Mouse (Mus musculus) CD4-positive, CD25-positive, alpha-beta regulatory T cell, adult 2 months (primary cell): ENCODE measurements around the gene Neurl1a.
A peak's percentile ranks its signal among the peaks of the same experiment; 100 is the strongest.

Experiments
- DNase-seq: peaks from one replicate; pipeline ENCODE4 v3.0.0-alpha.2; 2012; ENCODE audit warnings: low read depth, low spot score

The Neurl1a gene

DNA sequence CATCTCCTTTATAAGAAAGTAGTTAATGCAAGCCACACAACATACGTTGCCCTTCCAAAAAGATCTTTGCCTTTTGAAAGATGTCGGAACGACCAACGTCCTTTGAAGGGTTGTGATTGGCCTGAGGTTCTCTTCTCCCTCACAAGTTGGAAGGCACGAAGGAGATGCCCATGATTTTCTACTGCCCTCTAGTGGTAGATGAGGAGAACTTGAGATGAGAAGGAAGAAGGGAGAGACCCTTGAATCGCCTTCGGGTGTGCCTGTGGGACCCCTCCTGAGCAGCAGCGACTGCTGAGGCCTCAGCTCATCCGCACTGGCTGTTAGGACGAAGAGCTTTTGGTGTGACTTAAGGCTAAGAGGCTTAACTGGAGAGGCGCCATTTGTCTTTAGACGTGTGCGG lies 10.4 kb upstream of the Neurl1a start:
- DNase-seq = peak; percentile 73

DNA sequence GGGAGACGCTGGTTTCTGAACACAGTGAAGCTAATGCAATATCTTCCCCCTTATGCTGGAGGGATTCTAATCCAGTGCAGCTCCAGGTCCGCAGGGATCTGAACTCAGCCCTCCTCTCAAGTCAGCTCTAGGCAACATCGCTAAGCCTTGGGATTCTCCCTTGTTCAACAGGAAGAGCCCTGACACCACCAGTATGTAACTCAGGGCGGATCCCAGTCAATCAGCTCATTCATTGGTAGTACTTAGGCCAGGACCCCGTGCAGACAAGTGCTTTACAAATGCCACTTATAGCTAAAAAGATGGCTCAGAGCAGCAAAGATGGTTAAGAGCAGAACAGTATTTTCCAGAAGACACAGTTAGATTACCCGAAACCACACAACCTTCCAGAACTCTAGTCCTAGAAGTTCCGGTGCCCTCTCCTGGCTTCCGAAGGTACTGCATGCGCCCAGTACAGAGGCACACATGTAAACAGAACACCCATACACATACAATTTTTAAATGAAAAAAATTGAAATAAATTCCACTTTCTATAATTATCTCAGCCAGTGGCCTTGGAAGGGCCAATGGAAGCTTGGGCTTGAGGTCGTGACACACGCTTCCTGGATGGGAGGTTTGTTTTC lies 9.7 kb upstream of the Neurl1a start:
- peak; percentile 87 for DNase-seq

DNA sequence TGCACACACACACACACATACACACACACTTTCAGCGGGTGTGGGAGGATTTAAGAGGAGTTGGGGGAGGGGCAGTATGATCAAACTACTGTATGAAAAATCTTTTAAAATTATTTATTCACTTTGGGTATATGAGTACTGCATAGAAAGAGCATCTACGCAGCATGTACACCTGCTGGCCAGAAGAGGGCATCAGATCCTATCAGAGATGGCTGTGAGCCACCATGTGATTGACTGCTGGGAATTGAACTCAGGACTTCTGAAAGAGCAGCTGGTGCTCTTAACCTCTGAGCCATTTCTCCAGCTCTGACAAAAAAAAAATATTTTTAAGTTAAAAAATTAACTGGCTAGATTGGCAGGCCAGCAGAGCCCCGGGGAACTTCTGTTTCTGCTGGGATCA lies 4.1 kb upstream of the Neurl1a start:
- peak; percentile 55 for DNase-seq

GRCm38 (mm10) chr19:47175472-47175871 lies 3.1 kb upstream of the Neurl1a start:
- peak; percentile 19 for DNase-seq

DNA sequence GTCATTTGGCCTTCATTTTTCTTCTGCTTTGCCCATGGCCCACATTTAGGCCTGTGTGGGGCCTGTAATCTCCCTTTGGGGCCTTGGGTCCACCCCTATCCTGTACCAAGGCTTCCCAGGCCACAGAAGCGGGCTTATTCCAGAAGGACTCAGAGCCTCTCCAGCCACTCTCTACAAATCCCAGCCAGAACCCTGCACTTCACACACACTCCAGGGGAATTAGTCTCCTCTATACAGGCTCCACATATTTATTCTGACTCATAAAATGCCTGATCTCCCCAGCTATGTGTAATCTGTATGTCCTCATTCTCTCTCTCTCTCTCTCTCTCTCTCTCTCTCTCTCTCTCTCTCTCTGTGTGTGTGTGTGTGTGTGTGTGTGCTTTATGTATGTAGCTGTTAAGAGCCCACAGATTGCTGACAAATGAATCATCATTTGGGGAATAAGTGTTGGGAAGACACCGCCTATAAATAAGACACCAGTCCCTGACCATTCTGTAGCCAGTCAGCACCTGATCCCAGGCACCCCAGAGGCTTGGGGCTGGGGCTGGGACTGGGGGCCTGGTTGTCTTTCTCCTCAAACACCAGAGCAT lies 1.6 kb upstream of the Neurl1a start:
- no peak for DNase-seq

DNA sequence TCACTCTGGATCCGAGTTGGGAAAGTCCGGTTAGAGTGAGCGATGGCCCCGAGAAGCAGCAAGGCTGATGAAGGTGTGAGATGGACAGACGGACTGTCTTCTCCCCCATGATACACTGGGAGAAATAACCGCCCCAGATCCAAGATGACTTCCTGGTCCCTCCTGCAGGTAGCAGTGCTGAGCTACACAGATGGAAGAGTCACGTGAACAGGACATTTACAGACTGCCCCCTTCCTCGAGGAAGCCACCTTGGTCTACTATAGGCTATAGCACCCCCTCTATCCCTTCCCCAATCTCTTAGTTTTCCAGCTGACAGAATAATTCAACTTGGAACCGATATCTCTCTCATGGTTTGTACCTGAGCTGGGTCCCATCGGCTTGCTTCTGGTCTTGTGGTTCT lies 619 bp upstream of the Neurl1a start:
- peak; percentile 20 for DNase-seq

DNA sequence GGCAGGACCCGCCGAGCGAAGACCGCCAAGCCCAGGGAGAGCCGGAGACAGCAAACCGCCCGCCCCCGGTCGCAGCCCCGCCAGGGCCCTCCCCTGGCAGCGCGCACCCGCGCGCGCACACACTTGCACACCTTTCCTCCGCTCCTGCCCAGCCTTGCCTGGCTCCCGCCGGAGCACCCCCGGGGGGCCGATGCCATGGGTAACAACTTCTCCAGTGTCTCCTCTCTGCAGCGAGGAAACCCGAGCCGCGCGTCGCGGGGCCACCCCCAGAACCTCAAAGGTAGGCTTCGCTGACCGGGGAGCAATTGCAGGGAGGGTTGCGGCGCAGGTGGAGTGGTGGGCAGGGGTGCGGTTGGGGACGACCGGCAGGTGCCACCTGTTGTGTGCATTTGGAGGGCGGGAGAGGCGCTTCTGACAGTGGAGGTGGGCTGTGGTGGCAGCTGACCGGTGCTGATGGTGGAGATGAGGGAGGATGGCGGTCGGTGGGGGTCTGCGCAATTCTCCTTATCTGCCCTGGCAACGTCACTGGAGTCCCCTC lies 721 bp downstream of the Neurl1a start:
- peak; percentile 7 for DNase-seq

DNA sequence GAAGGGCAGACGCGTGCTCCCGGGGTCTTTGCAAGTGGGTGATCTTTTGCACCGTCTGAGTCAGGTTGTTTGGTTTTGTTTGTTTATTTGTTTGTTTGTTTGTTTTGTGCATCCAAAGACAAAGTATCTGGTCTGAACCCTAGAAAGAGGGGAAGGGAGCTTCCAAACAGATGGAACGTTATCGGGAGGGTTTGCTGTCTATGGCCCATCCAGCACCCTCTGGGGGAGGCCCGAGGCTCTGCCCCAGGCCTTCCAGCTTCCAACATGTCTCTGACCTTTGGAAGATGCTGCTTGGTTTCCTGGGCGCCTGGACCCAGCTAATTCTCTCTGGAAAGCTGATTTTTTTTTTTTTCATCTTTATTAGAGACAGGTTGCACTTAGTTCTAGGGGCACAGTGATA lies 1.4 kb downstream of the Neurl1a start:
- DNase-seq = no peak

DNA sequence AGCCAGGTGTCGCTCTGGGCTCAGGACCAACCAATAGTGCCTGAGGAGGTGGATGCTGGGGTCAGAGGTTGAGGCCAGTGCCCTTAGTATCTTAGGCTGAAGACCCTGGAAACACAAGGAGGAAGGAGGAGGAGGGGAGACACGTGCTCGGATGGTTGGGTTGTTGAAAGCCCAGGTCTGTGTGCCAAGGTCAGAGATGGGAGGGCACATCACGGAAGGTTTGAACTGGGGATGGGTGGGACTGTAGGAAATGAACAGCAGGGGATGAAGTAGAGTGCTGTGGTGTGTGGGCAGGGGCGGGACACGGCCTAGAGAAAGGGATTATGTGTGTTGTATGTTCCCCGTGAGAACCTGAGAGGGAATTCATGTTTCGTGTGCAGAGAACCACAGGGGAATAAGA lies 5.6 kb downstream of the Neurl1a start:
- no peak for DNase-seq

DNA sequence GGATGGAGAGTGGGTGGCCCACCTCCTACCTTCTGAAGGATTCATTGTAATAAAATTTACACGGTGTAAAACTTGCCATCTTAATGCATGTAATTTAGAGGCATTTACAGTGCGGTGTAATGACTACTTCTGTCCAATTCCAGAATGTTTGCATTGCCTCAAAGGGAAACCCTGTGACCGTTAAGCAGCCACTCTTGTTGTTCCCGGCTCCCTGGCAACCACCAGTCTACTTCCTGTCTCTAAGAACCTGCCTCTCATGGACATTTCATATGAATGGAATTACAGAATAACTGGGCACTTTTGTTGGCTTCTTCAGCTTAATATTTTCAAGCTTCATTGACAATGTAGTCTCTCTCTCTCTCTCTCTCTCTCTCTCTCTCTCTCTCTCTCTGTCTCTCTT lies 6.1 kb downstream of the Neurl1a start:
- no peak for DNase-seq

- DNase-seq = peak; percentile 3
Measured at GRCm38 (mm10) chr19:47186514-47187275, 8.1 kb downstream of the Neurl1a start.

DNA sequence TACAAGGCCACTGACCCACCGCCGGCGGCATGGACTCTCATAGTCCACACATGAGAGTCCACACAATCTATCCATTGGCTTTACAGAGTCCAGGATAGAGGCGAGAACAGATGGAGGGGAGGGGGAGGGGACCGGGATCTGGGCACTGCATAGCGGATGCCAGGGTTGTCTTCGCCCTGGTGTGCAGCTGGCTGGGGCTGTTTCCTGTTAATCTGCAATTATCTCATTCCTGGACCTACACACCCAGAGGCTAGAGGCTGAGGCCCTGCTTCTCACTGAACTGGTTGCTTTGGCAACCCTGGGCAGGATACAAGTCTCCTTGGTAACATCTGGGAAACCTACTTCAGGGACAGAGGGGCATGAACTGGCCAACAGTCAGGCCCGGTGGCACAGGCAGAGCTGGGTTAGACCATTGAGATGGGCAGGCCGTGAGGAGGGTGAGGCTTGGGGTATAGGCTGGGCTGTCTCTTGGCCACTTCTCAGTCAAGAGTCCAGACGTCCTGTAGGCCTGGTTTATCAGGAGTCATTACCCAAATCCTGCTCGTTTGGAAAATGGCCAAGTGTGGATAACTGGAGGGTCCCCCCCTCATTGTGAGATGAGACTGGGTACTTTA lies 10.0 kb downstream of the Neurl1a start:
- DNase-seq = no peak

GRCm38 (mm10) chr19:47192158-47192557 lies 13.5 kb downstream of the Neurl1a start:
- DNase-seq = no peak

- DNase-seq = no peak
Measured at GRCm38 (mm10) chr19:47198671-47199350, 20.2 kb downstream of the Neurl1a start.

- no peak for DNase-seq
Measured at GRCm38 (mm10) chr19:47201972-47202371, 23.4 kb downstream of the Neurl1a start.

DNA sequence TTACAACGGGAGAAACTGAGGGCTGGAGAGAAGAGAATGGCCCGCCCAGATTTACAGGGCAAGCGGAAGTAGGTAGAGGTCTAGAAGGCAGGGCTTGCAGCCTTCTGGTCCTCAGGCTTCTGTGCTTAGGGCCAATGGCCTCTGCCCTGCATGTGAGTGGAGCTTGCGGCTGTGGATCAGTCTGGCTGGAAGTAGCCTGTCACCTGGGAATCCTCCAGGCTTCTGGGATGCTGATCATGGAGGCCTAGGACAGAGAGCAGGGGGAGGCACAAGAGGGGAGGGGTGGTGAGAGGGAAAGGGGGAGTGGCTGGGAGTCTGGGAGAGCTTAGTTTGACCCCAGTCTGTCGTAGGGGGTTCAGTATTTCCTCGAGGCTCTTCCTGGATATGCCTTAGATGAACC lies 23.8 kb downstream of the Neurl1a start:
- no peak for DNase-seq

GRCm38 (mm10) chr19:47203042-47203441 lies 24.4 kb downstream of the Neurl1a start:
- DNase-seq = no peak

- no peak for DNase-seq
Measured at GRCm38 (mm10) chr19:47204653-47205052, 26.0 kb downstream of the Neurl1a start.

GRCm38 (mm10) chr19:47206126-47206525 lies 27.5 kb downstream of the Neurl1a start:
- no peak for DNase-seq

DNA sequence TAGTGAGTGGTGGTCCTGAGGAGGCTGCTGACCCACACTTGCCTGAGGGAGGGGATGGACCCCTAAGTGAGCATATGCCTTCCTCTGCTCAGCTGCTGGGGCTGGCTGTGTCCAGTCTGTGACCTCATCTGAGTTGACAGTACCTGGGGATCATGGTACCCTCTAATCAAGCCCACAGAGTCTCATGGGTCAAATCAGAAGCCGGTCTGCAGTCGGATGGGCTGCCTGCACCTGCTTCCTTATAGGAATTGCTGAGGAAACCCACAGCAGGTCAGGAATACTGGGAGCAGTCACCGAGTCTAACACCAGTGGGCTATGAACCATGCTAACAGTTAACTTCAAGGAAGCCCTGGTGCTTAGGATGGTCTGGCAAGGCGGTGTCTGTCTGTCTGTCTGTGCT lies 31.8 kb downstream of the Neurl1a start:
- DNase-seq = no peak

DNA sequence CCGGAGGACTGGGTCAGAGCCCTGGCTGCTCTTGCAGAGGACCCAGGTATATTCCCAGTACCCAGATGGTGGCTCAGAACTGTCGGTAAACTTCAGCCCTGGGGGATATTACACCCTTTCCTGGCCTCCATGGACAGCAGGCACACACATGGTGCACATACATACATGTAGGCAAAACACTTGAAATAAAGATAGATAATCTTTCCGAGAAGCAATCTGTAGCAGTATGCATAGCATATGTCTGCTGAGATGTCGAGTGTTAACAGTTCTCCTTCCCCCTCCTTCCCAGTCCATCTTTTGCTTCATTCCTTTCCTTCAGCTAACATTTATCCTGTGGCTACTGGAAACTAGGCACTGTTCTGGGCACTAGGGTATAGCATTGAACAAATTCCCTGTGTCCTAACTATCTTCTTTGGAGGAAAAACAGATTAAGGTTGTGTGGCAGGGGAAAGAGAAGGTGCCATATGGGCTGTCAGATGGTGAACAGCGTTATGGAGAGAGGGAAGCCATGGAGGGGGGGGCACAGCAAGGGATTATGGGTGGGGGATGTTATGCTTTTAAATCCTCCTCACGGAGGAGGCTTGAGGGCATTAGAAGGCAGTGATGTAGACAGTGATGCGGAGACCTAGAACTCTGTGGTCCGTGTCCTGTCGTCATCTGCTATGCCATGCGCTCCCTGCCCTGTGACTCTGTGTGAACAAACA lies 33.1 kb downstream of the Neurl1a start:
- no peak for DNase-seq
